Mouse (Mus musculus) gonadal fat pad, adult 2 months (tissue): ENCODE measurements around the gene Klf2. TPM values are rescaled to one million over a fixed set of nuclear protein-coding genes. Genes with fewer than 3 reads are reported as not detected.

Experiments
- DNase-seq: peaks from one replicate; pipeline ENCODE4 v3.0.0-alpha.2; 2012; ENCODE audit warnings: low read depth
- polyA plus RNA-seq: library from polyadenylated mRNA; depleted of rRNA; stranded (reverse); fragments of >200 nt; gene quantifications from 2 replicates; pipeline ENCODE4 v1.2.3, GENCODE M21; 2012

The Klf2 gene
- polyA plus RNA-seq, 1 experiment = 17.8 TPM

DNA sequence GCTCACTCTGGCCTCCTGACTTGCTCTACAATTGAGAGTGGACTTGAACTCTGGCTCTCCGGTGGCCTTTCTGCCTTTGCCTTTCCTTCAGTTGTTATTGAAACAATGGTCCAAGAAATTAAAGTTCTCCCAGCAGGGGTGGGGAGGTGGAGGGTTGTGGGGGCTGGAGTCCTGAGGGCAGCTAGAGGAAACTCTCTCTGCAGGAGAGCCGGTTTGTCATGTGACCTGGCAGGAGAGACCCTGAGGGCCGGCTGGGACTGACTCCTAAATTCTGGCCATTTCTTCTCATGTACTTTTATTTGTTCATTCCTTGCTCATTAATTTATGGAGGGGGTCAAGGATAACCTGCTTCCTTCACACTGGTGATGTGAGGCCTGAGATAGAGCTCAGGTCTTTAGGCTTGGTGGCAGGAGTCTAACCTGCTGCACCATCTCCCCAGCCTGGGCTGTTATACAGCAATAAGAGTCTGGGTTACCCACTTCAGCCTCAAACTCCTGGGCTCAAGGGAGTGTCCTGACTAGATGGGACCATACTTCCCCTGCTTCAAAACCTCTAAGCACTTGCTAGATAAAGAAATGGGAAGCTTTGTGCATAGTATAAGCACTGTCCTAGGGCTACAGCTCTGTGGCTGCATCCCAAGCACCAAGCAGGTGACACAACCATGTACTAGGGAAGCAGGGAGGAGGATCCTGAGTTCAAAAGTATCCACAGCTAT lies 14.8 kb downstream of the Klf2 start:
- DNase-seq = no peak

GRCm38 (mm10) chr8:72334144-72334641 lies 15.4 kb downstream of the Klf2 start:
- no peak for DNase-seq

DNA sequence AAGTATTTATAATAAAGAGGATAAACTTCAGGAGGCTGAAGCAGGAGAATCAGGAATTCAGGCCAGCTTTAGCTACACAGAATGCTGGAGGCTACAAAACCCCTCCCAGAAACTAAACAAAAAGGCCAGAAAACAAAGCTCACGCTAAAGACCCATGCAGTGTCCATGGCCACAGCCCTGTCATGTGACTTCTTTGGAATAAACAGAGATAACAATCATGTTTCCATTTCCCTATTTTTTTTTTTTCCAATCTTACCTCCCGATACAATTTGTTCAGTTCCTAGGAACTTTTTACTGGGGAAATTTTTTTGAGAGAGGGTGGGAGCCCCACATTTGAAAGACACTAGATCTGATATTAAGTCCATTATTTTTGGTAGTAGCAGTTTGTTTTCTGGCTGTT lies 17.4 kb downstream of the Klf2 start:
- no peak for DNase-seq

GRCm38 (mm10) chr8:72337034-72337433 lies 18.2 kb downstream of the Klf2 start:
- DNase-seq = no peak

DNA sequence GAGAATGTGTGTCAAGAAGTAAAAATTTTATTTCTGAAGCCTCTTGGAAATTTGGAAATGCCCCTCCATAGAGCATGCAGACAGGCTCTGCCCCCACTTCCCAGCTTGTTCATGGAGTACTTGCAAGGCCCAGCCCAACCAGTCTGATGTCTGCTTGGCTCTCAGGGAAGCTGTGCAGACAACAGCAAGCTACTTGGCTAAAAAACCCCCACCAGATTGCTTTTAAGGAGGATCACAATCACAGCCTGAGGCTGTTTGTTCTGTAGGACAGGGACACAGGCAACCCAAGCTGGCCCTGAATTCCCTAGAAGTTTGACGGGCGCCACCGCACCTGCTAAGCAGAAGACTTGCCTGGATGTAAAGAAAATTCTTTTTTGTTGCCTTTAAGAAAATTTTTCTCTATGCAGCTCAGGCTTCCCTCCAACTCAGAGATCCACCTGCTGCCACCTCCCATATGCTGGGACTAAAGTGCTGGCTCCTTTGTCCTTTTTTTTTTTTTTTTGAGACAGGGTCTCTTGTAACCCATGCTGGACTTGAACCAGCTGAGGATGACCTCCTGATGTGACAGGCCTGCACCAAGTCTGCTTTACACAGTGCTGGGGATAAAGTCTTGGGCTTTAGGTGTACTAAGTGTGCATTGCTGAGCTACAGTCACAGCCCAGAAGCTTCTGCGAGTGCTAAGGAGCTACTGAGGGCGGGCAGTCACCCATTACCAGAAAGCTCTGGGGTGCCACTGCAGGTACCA lies 23.9 kb downstream of the Klf2 start:
- DNase-seq = no peak

DNA sequence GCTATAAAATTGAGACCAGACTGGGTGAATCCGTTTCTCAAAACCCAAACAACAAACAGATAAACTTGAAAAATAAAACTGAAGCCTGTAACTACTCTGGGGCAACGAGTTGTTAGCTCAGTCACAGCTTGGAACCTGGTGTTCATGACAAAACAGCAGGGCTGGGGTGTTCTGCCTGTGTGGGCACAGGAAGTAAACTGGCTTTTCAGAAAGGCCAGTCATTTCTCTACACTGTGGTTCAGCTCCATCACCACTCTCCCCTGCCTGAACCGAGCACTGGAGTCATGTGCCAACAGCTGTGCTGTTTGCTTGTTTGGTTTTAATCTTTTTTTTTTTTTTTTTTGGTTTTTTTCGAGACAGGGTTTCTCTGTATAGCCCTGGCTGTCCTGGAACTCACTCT lies 24.9 kb downstream of the Klf2 start:
- no peak for DNase-seq

DNA sequence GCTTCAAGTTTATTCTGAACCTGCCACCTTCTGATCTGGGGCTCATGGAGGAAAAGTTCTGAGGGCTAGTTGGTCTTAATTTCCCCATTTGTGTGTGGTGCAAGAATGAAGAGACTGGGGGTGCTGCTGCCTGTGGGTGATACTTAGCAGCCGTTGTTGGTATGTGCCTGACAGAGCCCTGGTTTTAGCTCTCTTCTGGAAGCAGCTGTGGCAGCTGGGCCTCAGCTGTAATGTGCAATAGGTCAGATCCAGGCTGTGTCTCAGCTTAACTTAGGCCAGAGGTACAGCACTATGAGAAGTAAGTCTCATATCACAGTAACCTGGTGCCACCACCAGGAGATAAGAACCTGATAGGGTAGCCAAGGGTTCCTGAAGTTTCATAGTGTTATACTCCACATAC lies 28.7 kb downstream of the Klf2 start:
- DNase-seq = no peak

DNA sequence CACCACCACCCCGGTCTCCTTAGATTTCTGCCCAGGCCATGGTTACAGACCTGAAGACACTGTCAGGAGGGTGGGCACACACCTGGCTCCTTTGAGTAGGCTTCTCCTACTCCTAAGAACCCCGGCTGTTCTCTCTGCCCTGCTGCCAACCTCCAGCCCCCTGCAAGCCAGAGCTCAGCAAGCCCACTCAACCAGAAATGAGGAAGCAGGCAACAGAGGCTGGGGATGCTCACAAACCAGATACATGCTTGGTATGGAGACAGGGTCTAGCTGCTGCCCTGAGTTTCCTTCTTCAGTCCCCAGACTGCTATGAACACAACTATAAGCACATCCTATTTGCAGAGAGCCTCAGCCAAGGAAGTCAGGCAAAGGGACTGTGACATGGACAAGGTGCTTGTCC lies 29.3 kb downstream of the Klf2 start:
- DNase-seq = no peak

GRCm38 (mm10) chr8:72348956-72349355 lies 30.1 kb downstream of the Klf2 start:
- no peak for DNase-seq

GRCm38 (mm10) chr8:72349838-72350237 lies 31.0 kb downstream of the Klf2 start:
- no peak for DNase-seq

DNA sequence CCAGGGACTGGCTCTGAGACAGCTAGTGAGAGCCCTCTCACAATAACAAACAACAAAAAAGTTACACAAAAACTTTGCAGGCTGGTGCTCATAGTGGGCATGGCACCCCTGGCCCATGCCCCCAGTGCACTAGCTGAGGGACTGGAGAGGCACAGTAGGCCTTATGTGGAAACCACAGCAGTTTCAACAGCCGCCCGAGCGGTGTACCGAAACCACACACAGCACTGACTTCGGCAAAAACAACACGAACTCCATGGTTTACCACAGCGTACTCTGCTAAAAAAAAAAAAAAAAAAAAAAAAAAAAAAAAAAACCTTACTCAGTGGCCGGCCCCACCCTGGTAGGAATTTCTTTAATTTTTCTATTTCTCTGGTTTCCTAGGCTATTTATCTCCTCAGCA lies 31.9 kb downstream of the Klf2 start:
- no peak for DNase-seq

DNA sequence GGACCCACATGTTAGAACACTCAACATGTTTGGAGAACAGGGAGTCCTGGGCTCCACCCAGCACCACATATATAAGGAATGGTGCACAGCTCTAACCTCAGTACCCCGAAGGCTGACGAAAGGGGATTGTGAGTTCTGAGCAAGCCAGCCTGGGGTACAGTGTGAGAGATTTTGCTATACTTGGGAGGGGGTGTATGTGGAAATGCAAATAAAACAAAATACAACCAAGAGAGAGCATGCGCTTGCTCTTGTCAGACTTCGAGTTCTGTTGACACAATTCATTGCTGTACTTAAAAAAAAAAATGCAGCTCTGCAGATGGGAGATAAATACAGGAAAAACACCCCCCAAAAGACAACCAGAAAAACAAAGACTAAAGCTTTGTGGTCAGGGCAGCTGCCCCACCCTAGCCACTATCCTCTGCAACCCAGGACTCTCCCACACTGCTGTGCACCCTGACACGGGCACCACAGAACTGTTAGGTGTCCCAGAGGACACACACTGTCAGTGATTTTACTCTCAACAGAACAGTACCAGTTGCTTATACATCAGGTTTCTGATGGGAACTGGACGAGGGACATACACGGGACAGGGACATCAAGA lies 32.7 kb downstream of the Klf2 start:
- DNase-seq = no peak

- DNase-seq = no peak
Measured at GRCm38 (mm10) chr8:72352951-72353699, 34.3 kb downstream of the Klf2 start.

- DNase-seq = no peak
Measured at GRCm38 (mm10) chr8:72353700-72354045, 34.8 kb downstream of the Klf2 start.

- DNase-seq = no peak
Measured at GRCm38 (mm10) chr8:72354272-72354671, 35.4 kb downstream of the Klf2 start.

DNA sequence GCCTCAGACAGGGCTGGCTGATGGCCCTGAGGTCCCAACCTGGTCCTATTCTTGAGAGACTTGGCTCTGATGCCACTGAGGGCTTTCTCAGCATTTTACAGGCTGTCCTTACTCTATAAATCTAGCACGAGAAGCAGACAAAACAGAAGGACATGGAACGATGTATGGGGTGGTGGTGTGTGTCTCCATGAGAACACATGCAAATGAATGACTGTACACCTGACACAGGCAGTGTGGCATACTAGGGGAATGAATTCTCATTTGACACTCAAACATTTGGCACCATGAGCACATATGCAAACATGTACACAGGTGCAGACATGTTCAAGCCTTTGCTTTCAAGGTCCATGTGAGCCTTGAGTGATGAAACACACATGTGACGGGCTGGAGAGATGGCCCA lies 37.8 kb downstream of the Klf2 start:
- DNase-seq = no peak

DNA sequence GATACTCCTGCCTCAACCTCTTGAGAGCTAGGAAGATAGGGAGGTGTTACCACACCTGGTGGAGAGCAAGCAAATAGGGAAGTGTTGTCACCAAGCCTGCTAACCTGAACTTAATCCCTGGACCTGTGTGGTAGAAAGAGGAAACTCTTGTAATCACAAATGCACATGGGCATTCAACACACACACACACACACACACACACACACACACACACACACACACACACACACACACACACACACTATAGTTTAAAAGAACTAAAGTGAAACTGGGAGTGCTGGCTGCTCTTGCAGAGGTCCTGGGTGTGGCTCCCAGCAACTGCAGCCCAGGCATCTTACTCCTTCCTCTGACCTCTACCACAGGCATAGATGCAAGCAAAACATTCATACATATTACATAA lies 41.3 kb downstream of the Klf2 start:
- DNase-seq = no peak

- DNase-seq = no peak
Measured at GRCm38 (mm10) chr8:72362754-72363153, 43.9 kb downstream of the Klf2 start.

GRCm38 (mm10) chr8:72363457-72363856 lies 44.6 kb downstream of the Klf2 start:
- no peak for DNase-seq

DNA sequence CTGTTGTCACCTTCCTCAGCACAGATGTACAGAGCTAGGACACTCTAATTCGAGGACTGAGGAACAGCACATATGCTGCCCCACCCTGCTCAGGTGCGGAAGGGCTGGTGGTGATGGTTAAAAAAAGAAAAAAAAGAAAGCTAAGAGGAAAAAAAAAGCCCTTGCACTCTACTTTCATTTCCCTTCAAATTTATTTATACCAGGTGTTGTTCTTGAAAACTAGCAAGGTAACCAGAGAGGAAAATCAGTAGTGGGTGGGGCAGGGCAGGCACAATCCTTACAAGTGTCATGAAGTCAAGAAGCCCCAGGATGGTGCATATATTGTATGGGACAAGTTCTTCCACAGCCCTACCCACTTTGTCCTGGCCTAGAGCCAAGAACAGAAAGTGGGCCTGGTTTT lies 46.2 kb downstream of the Klf2 start:
- no peak for DNase-seq

DNA sequence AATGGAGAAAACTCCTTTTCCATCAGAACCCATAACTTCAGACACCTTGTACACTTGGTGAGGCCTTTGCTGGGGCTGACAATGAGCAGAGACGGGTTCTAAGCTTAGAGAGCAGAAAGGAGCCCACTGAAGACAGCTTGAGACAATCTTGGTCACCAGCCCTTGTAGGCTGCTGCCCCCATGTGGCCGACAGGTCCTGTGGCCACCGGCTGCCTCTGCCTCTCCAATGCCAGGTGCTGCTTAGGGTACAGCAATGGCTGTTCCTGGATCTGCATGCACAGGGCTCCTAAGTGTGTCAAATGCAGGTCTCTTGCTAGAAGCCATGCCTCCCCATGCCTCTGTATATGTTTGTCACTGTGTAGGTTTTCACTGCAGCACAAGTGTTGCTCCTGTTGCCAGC lies 47.0 kb downstream of the Klf2 start:
- DNase-seq = no peak

DNA sequence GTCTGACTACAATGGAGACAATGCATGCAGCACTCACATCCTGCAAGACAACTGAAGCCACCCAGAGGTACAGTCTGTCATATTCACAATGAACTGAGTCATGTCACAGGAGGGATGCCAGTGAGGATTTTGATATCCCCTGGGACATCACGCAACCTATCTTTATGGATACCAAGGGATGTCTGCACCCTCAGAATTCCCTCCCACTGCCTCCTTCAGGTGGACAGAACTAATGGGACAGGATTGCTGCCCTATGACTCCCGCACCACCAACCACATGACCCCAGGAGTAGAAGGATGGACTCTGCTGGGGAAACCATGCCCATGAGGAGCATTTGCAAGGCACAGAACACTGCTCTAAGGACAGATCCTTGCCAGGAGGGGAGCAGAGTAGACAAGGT lies 47.6 kb downstream of the Klf2 start:
- no peak for DNase-seq
